ENCODE assay signal across 26 mouse cellular contexts in genomic region chr2:158132320-158132719, GRCm38 (mm10). TPM values are rescaled to one million over a fixed set of nuclear protein-coding genes. Genes with fewer than 3 reads are reported as not detected.
DNase-seq lines count a peak whose midpoint lies in the region; ATAC-seq lines count a peak whose summit lies in the region.
"Had no signal": no experiment of that assay in that cellular context is flagged by ENCODE, and none has a peak within 500 bp of the region (broad histone marks: within the 10 kb centered on the region; RNA-seq: fewer than 3 reads in every experiment).

No protein-coding gene starts in this region.

- intact Hi-C loops in heart, postnatal 14 days (cut with DNase I) = no loop called here

- no peak overlapping the region for H3K4me3 ChIP-seq in heart, embryonic 10.5 days
- no peak overlapping the region for H3K4me3 ChIP-seq in midbrain, embryonic 10.5 days
- no peak overlapping the region for H3K4me3 ChIP-seq in midbrain, embryonic 15.5 days
- H3K4me3 ChIP-seq in brown adipose tissue, adult 24 weeks (ENCODE audit: insufficient read depth, low read depth, low read length) = no peak overlapping the region
- H3K4me3 ChIP-seq: embryonic facial prominence, embryonic 10.5 days; embryonic facial prominence, embryonic 13.5 days; erythroblast, embryonic 14.5 days; forebrain, embryonic 12.5 days; forebrain, embryonic 15.5 days; heart, adult 2 months; heart, embryonic 12.5 days; heart, embryonic 15.5 days; hindbrain, embryonic 13.5 days had no signal

- 92% methylated on average over 10 of the region's 10 CpGs for WGBS in heart, embryonic 10.5 days
- WGBS in midbrain, embryonic 10.5 days = 88% methylated on average over 10 of the region's 10 CpGs
- WGBS in midbrain, embryonic 15.5 days = 87% methylated on average over 10 of the region's 10 CpGs

- ATAC-seq in midbrain, embryonic 15.5 days (replicated peaks) = no peak
- ATAC-seq: forebrain, embryonic 15.5 days; hindbrain, postnatal 0 days; inflammation-experienced regulatory T-cells, adult 6 months; intestine, embryonic 16.5 days had no signal

- H3K9ac ChIP-seq in midbrain, embryonic 15.5 days = no peak overlapping the region
- H3K9ac ChIP-seq: embryonic facial prominence, embryonic 13.5 days; forebrain, embryonic 12.5 days; forebrain, embryonic 15.5 days; heart, embryonic 15.5 days; hindbrain, embryonic 13.5 days had no signal

- DNase-seq in heart, embryonic 10.5 days (ENCODE audit: low spot score) = no peak
- DNase-seq in heart, postnatal 14 days = no peak
- no peak for DNase-seq in midbrain, embryonic 10.5 days (ENCODE audit: low spot score)
- DNase-seq in embryo, embryonic 10.5 days (ENCODE audit: low spot score) = no peak
- DNase-seq: adrenal gland, adult 2 months; adrenal gland, postnatal 14 days; cerebellum, adult 18-20 months; cerebellum, adult 9-10 months; cerebellum, postnatal 14 days; embryo, embryonic 11 days; gastrocnemius, postnatal 10 days; kidney, adult 18-20 months had no signal

- H3K4me2 ChIP-seq in midbrain, embryonic 15.5 days = no peak overlapping the region
- H3K4me2 ChIP-seq: embryonic facial prominence, embryonic 13.5 days; forebrain, embryonic 12.5 days; forebrain, embryonic 15.5 days; heart, embryonic 12.5 days; heart, embryonic 15.5 days; hindbrain, embryonic 13.5 days had no signal

- H3K9me3 ChIP-seq in heart, embryonic 10.5 days = no peaks in the 10 kb centered on the region
- H3K9me3 ChIP-seq in midbrain, embryonic 10.5 days (replicated peaks) = no peaks in the 10 kb centered on the region
- no peaks in the 10 kb centered on the region for H3K9me3 ChIP-seq in midbrain, embryonic 15.5 days
- H3K9me3 ChIP-seq: embryonic facial prominence, embryonic 10.5 days; embryonic facial prominence, embryonic 13.5 days; forebrain, embryonic 12.5 days; forebrain, embryonic 15.5 days; heart, embryonic 12.5 days; heart, embryonic 15.5 days; hindbrain, embryonic 13.5 days had no signal

- no peaks in the 10 kb centered on the region for H3K27me3 ChIP-seq in heart, embryonic 10.5 days (ENCODE audit: insufficient read depth, poor library complexity, severe bottlenecking)
- no peaks in the 10 kb centered on the region for H3K27me3 ChIP-seq in midbrain, embryonic 10.5 days (ENCODE audit: low read depth, poor library complexity, severe bottlenecking)
- H3K27me3 ChIP-seq in midbrain, embryonic 15.5 days (replicated peaks) = no peaks in the 10 kb centered on the region
- H3K27me3 ChIP-seq: embryonic facial prominence, embryonic 13.5 days; forebrain, embryonic 12.5 days; forebrain, embryonic 15.5 days; heart, embryonic 12.5 days; heart, embryonic 15.5 days; hindbrain, embryonic 13.5 days had no signal

- peaks cover 61% of the 10 kb centered on the region for H3K4me1 ChIP-seq in heart, embryonic 10.5 days
- H3K4me1 ChIP-seq in midbrain, embryonic 10.5 days = peaks cover 42% of the 10 kb centered on the region
- no peaks in the 10 kb centered on the region for H3K4me1 ChIP-seq in midbrain, embryonic 15.5 days
- H3K4me1 ChIP-seq in brown adipose tissue, adult 24 weeks (ENCODE audit: control insufficient read depth, insufficient read depth, insufficient read length, low read length) = peaks cover 63% of the 10 kb centered on the region

- peak overlapping the region; percentile 87 for H3K27ac ChIP-seq in heart, embryonic 10.5 days
- H3K27ac ChIP-seq in midbrain, embryonic 10.5 days (replicated peaks) = peak overlapping the region; percentile 59
- no peak overlapping the region for H3K27ac ChIP-seq in midbrain, embryonic 15.5 days
- peak overlapping the region; percentile 94 for H3K27ac ChIP-seq in brown adipose tissue, adult 24 weeks (replicated peaks; ENCODE audit: low read depth, low read length)
- H3K27ac ChIP-seq: embryonic facial prominence, embryonic 10.5 days; embryonic facial prominence, embryonic 13.5 days; forebrain, embryonic 12.5 days; forebrain, embryonic 15.5 days; heart, adult 2 months; hindbrain, embryonic 13.5 days; hindbrain, postnatal 0 days had no signal

- H3K36me3 ChIP-seq in heart, embryonic 10.5 days = peaks cover 91% of the 10 kb centered on the region
- no peaks in the 10 kb centered on the region for H3K36me3 ChIP-seq in midbrain, embryonic 10.5 days
- H3K36me3 ChIP-seq in midbrain, embryonic 15.5 days (replicated peaks) = no peaks in the 10 kb centered on the region
- H3K36me3 ChIP-seq: embryonic facial prominence, embryonic 10.5 days; embryonic facial prominence, embryonic 13.5 days; forebrain, embryonic 12.5 days; forebrain, embryonic 15.5 days; hindbrain, embryonic 13.5 days had no signal

RNA-seq across cellular contexts. Expression of gene Tgm2, which starts 13.9 kb away (rescaled TPM):
- 134 and 256 TPM in 2 replicates for polyA plus RNA-seq in heart, embryonic 10.5 days (2016; fragmentation: Nextera tagmentation; extraction: Ambion mirVana)
- total RNA-seq in heart, postnatal 14 days (2021) = 100 to 1,000 TPM; 181 to 209 TPM
- 9.0 and 10.0 TPM in 2 replicates for polyA plus RNA-seq in midbrain, embryonic 10.5 days (2016; fragmentation: Nextera tagmentation; extraction: Ambion mirVana)
- polyA plus RNA-seq in midbrain, embryonic 15.5 days (2015; fragmentation: Nextera tagmentation; extraction: Ambion mirVana) = 10.1 and 12.4 TPM in 2 replicates
- polyA plus RNA-seq in brown adipose tissue, adult 24 weeks (2012; ENCODE audit: insufficient read depth, insufficient read length, missing spikeins) = 66.0 and 82.7 TPM in 2 replicates
